Mouse (Mus musculus) hindbrain, embryonic 13.5 days (tissue): ENCODE results near the gene Pramef17. TPM values are rescaled to one million over a fixed set of nuclear protein-coding genes. Genes with fewer than 3 reads are reported as not detected.
"Not testable (repeated sequence)": the region's sequence is repeated elsewhere in the genome, so short reads cannot be mapped to it uniquely, and the experiment has no call there.

Source experiments
- ATAC-seq: fragments of 200-750 bp; cut with Nextera tagmentation; 2 replicates; pipeline ENCODE4 v1.8.0; 2017; ENCODE audit warnings: moderate TSS enrichment; ENCODE audit not compliant: low FRiP score
- H3K27ac ChIP-seq: fragments of 300-500 bp; sonication (generic); 2 replicates; pipeline ENCODE4 v1.5.1; 2015; ENCODE audit warnings: inconsistent platforms, mild to moderate bottlenecking, moderate library complexity
- H3K27me3 ChIP-seq: fragments of 300-500 bp; sonication (generic); 2 replicates; pipeline ENCODE4 v1.6.1; 2015; ENCODE audit warnings: mild to moderate bottlenecking, inconsistent platforms
- H3K36me3 ChIP-seq: fragments of 300-500 bp; sonication (generic); 2 replicates; pipeline ENCODE4 v1.6.1; 2015; ENCODE audit warnings: mild to moderate bottlenecking, inconsistent platforms
- H3K4me1 ChIP-seq: fragments of 300-500 bp; sonication (generic); replicated peaks from 2 replicates; pipeline ENCODE4 v1.6.1; 2015; ENCODE audit warnings: inconsistent platforms
- H3K4me2 ChIP-seq: fragments of 300-500 bp; sonication (generic); 2 replicates; pipeline ENCODE4 v1.6.1; 2015; ENCODE audit warnings: inconsistent platforms, mild to moderate bottlenecking, moderate library complexity
- H3K4me3 ChIP-seq: fragments of 300-500 bp; sonication (generic); 2 replicates; pipeline ENCODE4 v1.5.1; 2015; ENCODE audit warnings: mild to moderate bottlenecking, inconsistent platforms
- H3K9ac ChIP-seq: fragments of 300-500 bp; sonication (generic); 2 replicates; pipeline ENCODE4 v1.6.1; 2015; ENCODE audit warnings: mild to moderate bottlenecking, inconsistent platforms
- H3K9me3 ChIP-seq: fragments of 300-500 bp; sonication (generic); 2 replicates; pipeline ENCODE4 v1.6.1; 2016; ENCODE audit warnings: inconsistent platforms
- WGBS: fragments of 180-500 bp; shearing (Covaris S2); methylation state at CpG from one replicate; pipeline ENCODE4 v1.1.7; 2015; 5-methylcytosine and 5-hydroxymethylcytosine counted together
- polyA plus RNA-seq: library from polyadenylated mRNA; unstranded; fragments of >200 nt; fragmentation: Nextera tagmentation; extraction: Ambion mirVana; gene quantifications from 2 replicates; pipeline ENCODE4 v1.2.1, GENCODE M21; 2015

The Pramef17 gene
- not detected in 2 replicates for polyA plus RNA-seq

- not testable (repeated sequence) for H3K4me3 ChIP-seq, H3K27me3 ChIP-seq, H3K9me3 ChIP-seq, H3K36me3 ChIP-seq, H3K27ac ChIP-seq, ATAC-seq, H3K9ac ChIP-seq, H3K4me1 ChIP-seq, H3K4me2 ChIP-seq
- WGBS: 65% methylated on average over 3 of the region's 3 CpGs
Observed at GRCm38 (mm10) chr4:143994269-143994668, at the start of gene Pramef17. Pramef17 (minus strand) TSS chr4:143994369.

GRCm38 (mm10) chr4:143988126-143988525, 6.0 kb downstream of the Pramef17 start:
- not testable (repeated sequence) for ATAC-seq, H3K36me3 ChIP-seq, H3K4me3 ChIP-seq, H3K27ac ChIP-seq, H3K9ac ChIP-seq, H3K4me2 ChIP-seq, H3K4me1 ChIP-seq, H3K27me3 ChIP-seq, H3K9me3 ChIP-seq
- 95% methylated on average over 17 of the region's 17 CpGs for WGBS

- ATAC-seq, H3K9me3 ChIP-seq, H3K27ac ChIP-seq, H3K9ac ChIP-seq, H3K4me3 ChIP-seq, H3K4me2 ChIP-seq, H3K27me3 ChIP-seq, H3K4me1 ChIP-seq, H3K36me3 ChIP-seq: not testable (repeated sequence)
- 93% methylated on average over 14 of the region's 17 CpGs for WGBS
Observed at GRCm38 (mm10) chr4:143987475-143987941, 6.7 kb downstream of the Pramef17 start.

- H3K9me3 ChIP-seq, H3K4me2 ChIP-seq, H3K9ac ChIP-seq, H3K27me3 ChIP-seq, H3K27ac ChIP-seq, H3K36me3 ChIP-seq, ATAC-seq, H3K4me1 ChIP-seq, H3K4me3 ChIP-seq: not testable (repeated sequence)
- WGBS: 97% methylated on average over 7 of the region's 9 CpGs
Observed at GRCm38 (mm10) chr4:143985733-143986132, 8.4 kb downstream of the Pramef17 start.

- not testable (repeated sequence) for H3K27me3 ChIP-seq, H3K36me3 ChIP-seq, ATAC-seq, H3K4me3 ChIP-seq, H3K9ac ChIP-seq, H3K9me3 ChIP-seq, H3K4me1 ChIP-seq, H3K4me2 ChIP-seq, H3K27ac ChIP-seq
- no CpG with 5 or more reads among the region's 7 CpGs for WGBS
Observed at GRCm38 (mm10) chr4:143985165-143985564, 9.0 kb downstream of the Pramef17 start.

- H3K27ac ChIP-seq, H3K4me3 ChIP-seq, H3K27me3 ChIP-seq, H3K4me2 ChIP-seq, ATAC-seq, H3K36me3 ChIP-seq, H3K9me3 ChIP-seq, H3K4me1 ChIP-seq, H3K9ac ChIP-seq: not testable (repeated sequence)
- WGBS: 44% methylated on average over 1 of the region's 1 CpGs
Observed at GRCm38 (mm10) chr4:143983446-143983845, 10.7 kb downstream of the Pramef17 start.

- peaks cover 10% of the 10 kb centered on the region; the same call in 1 of the 2 replicates for H3K9me3 ChIP-seq
- H3K4me2 ChIP-seq, H3K4me3 ChIP-seq, H3K27me3 ChIP-seq, ATAC-seq, H3K36me3 ChIP-seq, H3K4me1 ChIP-seq, H3K9ac ChIP-seq, H3K27ac ChIP-seq: not testable (repeated sequence)
- WGBS: 60% methylated on average over 2 of the region's 2 CpGs
Observed at GRCm38 (mm10) chr4:143966850-143967249, 27.3 kb downstream of the Pramef17 start, which contains the start of gene Gm13101. Gm13101 (minus strand) TSS chr4:143966950.

GRCm38 (mm10) chr4:143950916-143951315, 43.3 kb downstream of the Pramef17 start, which contains the start of gene Pramef25:
Pramef25 (minus strand) TSS chr4:143951016.
- H3K27ac ChIP-seq, H3K4me2 ChIP-seq, H3K27me3 ChIP-seq, ATAC-seq, H3K4me1 ChIP-seq, H3K4me3 ChIP-seq, H3K36me3 ChIP-seq, H3K9ac ChIP-seq: not testable (repeated sequence)
- WGBS: 86% methylated on average over 1 of the region's 1 CpGs
- peaks cover 21% of the 10 kb centered on the region; the same call in 1 of the 2 replicates for H3K9me3 ChIP-seq

Other genes with a start within 250 kb of the Pramef17 start
- not detected in 2 replicates for gene Gm13023, start 205.0 kb downstream of the Pramef17 start, polyA plus RNA-seq
- not detected in 2 replicates for gene Gm13084, start 178.3 kb downstream of the Pramef17 start, polyA plus RNA-seq
- gene Gm13103, start 147.9 kb downstream of the Pramef17 start, polyA plus RNA-seq: not detected in 2 replicates
- not detected in 2 replicates for gene Pramef6, start 94.0 kb downstream of the Pramef17 start, polyA plus RNA-seq
- gene Pramef25, start 43.4 kb downstream of the Pramef17 start, polyA plus RNA-seq: not detected in 2 replicates
- not detected in 2 replicates for gene Gm13101, start 27.4 kb downstream of the Pramef17 start, polyA plus RNA-seq
- not detected in 2 replicates for gene Pramel4, start 64.8 kb upstream of the Pramef17 start, polyA plus RNA-seq
- gene Gm13102, start 112.1 kb upstream of the Pramef17 start, polyA plus RNA-seq: not detected in 2 replicates
- gene Oog3, start 168.3 kb upstream of the Pramef17 start, polyA plus RNA-seq: not detected in 2 replicates
- not detected in 2 replicates for gene Oog2, start 196.3 kb upstream of the Pramef17 start, polyA plus RNA-seq
- not detected in 2 replicates for gene C87977, start 218.9 kb upstream of the Pramef17 start, polyA plus RNA-seq